Mouse (Mus musculus) MEL (cell line): Measurements from ENCODE around the gene Nr2c1. TPM values are rescaled to one million over a fixed set of nuclear protein-coding genes. Genes with fewer than 3 reads are reported as not detected.
A peak's percentile ranks its signal among the peaks of the same experiment; 100 is the strongest.

ENCODE experiments used
- DNase-seq: peaks from one replicate; pipeline ENCODE4 v3.0.0; 2011; ENCODE audit warnings: low read depth, low spot score
- H3K27ac ChIP-seq: 2 replicates; pipeline ENCODE4 v1.5.1; 2012; ENCODE audit warnings: low read depth, mild to moderate bottlenecking, control low read depth, low read length, moderate library complexity; ENCODE audit not compliant: control insufficient read depth
- H3K27me3 ChIP-seq, 2 experiments: fragments of 150-350 bp in 1 of 2; sonication (generic) in 1 of 2; 2 replicates each; pipeline ENCODE4 v1.6.1; 2012; ENCODE audit warnings: low read length in 2 of 2, mild to moderate bottlenecking in 2 of 2, improper control_type of control experiment in 1 of 2, moderate library complexity in 1 of 2; ENCODE audit not compliant: insufficient read depth in 2 of 2, control insufficient read depth in 1 of 2
- H3K36me3 ChIP-seq, 2 experiments: 2 replicates each; pipeline ENCODE4 v1.6.1; 2012 to 2014; ENCODE audit warnings: low read length in 2 of 2, improper control_type of control experiment in 1 of 2, inconsistent platforms in 1 of 2, mild to moderate bottlenecking in 1 of 2; ENCODE audit not compliant: insufficient read depth in 2 of 2, control insufficient read depth in 1 of 2
- H3K4me1 ChIP-seq, 2 experiments: fragments of 150-350 bp in 1 of 2; sonication (generic) in 1 of 2; 2 replicates each; pipeline ENCODE4 v1.6.1; 2012; ENCODE audit warnings: low read length in 2 of 2, improper control_type of control experiment in 1 of 2, mild to moderate bottlenecking in 1 of 2; ENCODE audit not compliant: insufficient read depth in 2 of 2, control insufficient read depth in 1 of 2
- H3K4me3 ChIP-seq, 2 experiments: fragments of 150-350 bp in 1 of 2; sonication (generic) in 1 of 2; 2 replicates each; pipeline ENCODE4 v1.5.1; 2012; ENCODE audit warnings: low read depth in 2 of 2, low read length in 2 of 2, mild to moderate bottlenecking in 2 of 2, moderate library complexity in 2 of 2, control low read depth in 1 of 2, improper control_type of control experiment in 1 of 2; ENCODE audit not compliant: control insufficient read depth in 1 of 2, insufficient read depth in 1 of 2
- H3K79me2 ChIP-seq: 2 replicates; pipeline ENCODE4 v1.6.1; 2012; ENCODE audit warnings: mild to moderate bottlenecking, low read length, moderate library complexity; ENCODE audit not compliant: control insufficient read depth, poor library complexity, insufficient read depth
- H3K9ac ChIP-seq: 2 replicates; pipeline ENCODE4 v1.6.1; 2012; ENCODE audit warnings: low read depth, mild to moderate bottlenecking, control low read depth, low read length, moderate library complexity; ENCODE audit not compliant: control insufficient read depth, poor library complexity, severe bottlenecking
- H3K9me3 ChIP-seq: fragments of 150-350 bp; sonication (generic); replicated peaks from 2 replicates; pipeline ENCODE4 v1.6.1; 2012; ENCODE audit warnings: mild to moderate bottlenecking, low read length, improper control_type of control experiment, moderate library complexity; ENCODE audit not compliant: insufficient read depth
- BHLHE40 ChIP-seq: IDR thresholded peaks from 2 replicates; pipeline ENCODE4 v1.6.1; 2012; ENCODE audit warnings: low read depth, mild to moderate bottlenecking, inconsistent platforms, low read length, improper control_type of control experiment, borderline replicate concordance
- CHD1 ChIP-seq: IDR thresholded peaks from 2 replicates; pipeline ENCODE4 v1.6.1; 2012; ENCODE audit warnings: low read depth, mild to moderate bottlenecking, inconsistent platforms, low read length, improper control_type of control experiment
- CTCF ChIP-seq, 3 experiments: IDR thresholded peaks in 2 of 3; conservative IDR thresholded peaks in 1 of 3; 2 replicates each; pipeline ENCODE4 v1.5.1; 2011 to 2012; ENCODE audit warnings: low read length in 3 of 3, low read depth in 2 of 3, mild to moderate bottlenecking in 2 of 3, improper control_type of control experiment in 1 of 3, inconsistent platforms in 1 of 3, mixed read lengths in 1 of 3, moderate library complexity in 1 of 3; ENCODE audit not compliant: control insufficient read depth in 1 of 3, insufficient read depth in 1 of 3, poor library complexity in 1 of 3, severe bottlenecking in 1 of 3
- EP300 ChIP-seq, 2 experiments: IDR thresholded peaks; 2 replicates each; pipeline ENCODE4 v1.6.1; 2011; ENCODE audit warnings: improper control_type of control experiment in 2 of 2, low read length in 2 of 2, low read depth in 1 of 2, mild to moderate bottlenecking in 1 of 2
- ETS1 ChIP-seq: IDR thresholded peaks from 2 replicates; pipeline ENCODE4 v1.6.1; 2012; ENCODE audit warnings: low read depth, mild to moderate bottlenecking, inconsistent platforms, low read length, improper control_type of control experiment, moderate library complexity
- GATA1 ChIP-seq: IDR thresholded peaks from 2 replicates; pipeline ENCODE4 v1.6.1; 2011; ENCODE audit warnings: low read depth, low read length, improper control_type of control experiment
- HCFC1 ChIP-seq: IDR thresholded peaks from 2 replicates; pipeline ENCODE4 v1.6.1; 2012; ENCODE audit warnings: low read depth, mild to moderate bottlenecking, inconsistent platforms, low read length, improper control_type of control experiment, moderate library complexity
- MAX ChIP-seq: IDR thresholded peaks from 2 replicates; pipeline ENCODE4 v1.6.1; 2011; ENCODE audit warnings: low read length, improper control_type of control experiment
- MYB ChIP-seq: IDR thresholded peaks from 2 replicates; pipeline ENCODE4 v1.6.1; 2011; ENCODE audit warnings: mild to moderate bottlenecking, low read depth, low read length, improper control_type of control experiment
- MYC ChIP-seq: IDR thresholded peaks from 2 replicates; pipeline ENCODE4 v1.6.1; 2011; ENCODE audit warnings: low read depth, mild to moderate bottlenecking, low read length, improper control_type of control experiment, moderate library complexity
- NELFE ChIP-seq: IDR thresholded peaks from 2 replicates; pipeline ENCODE4 v1.6.1; 2011; ENCODE audit warnings: low read depth, low read length, improper control_type of control experiment
- NRF1 ChIP-seq: IDR thresholded peaks from 2 replicates; pipeline ENCODE4 v1.6.1; 2014; ENCODE audit warnings: low read depth, mild to moderate bottlenecking, inconsistent platforms, low read length, improper control_type of control experiment, moderate library complexity; ENCODE audit not compliant: poor library complexity, insufficient read depth, severe bottlenecking
- POLR2AphosphoS2 ChIP-seq: IDR thresholded peaks from 2 replicates; pipeline ENCODE4 v1.6.1; 2011; ENCODE audit warnings: low read length, improper control_type of control experiment
- POLR2AphosphoS5 ChIP-seq: IDR thresholded peaks from 2 replicates; pipeline ENCODE4 v1.6.1; 2012; ENCODE audit warnings: low read depth, borderline replicate concordance, mild to moderate bottlenecking, inconsistent platforms, low read length, moderate library complexity, mixed read lengths
- RAD21 ChIP-seq: IDR thresholded peaks from 2 replicates; pipeline ENCODE4 v1.6.1; 2011; ENCODE audit warnings: mild to moderate bottlenecking, low read depth, low read length, improper control_type of control experiment
- SIN3A ChIP-seq: IDR thresholded peaks from 2 replicates; pipeline ENCODE4 v1.6.1; 2012; ENCODE audit warnings: low read length, improper control_type of control experiment, inconsistent platforms
- SMC3 ChIP-seq: IDR thresholded peaks from 2 replicates; pipeline ENCODE4 v1.6.1; 2011; ENCODE audit warnings: low read depth, low read length, improper control_type of control experiment
- UBTF ChIP-seq: IDR thresholded peaks from 2 replicates; pipeline ENCODE4 v1.6.1; 2012; ENCODE audit warnings: low read depth, mild to moderate bottlenecking, inconsistent platforms, low read length, improper control_type of control experiment, moderate library complexity, borderline replicate concordance; ENCODE audit not compliant: insufficient read depth
- ZC3H11A ChIP-seq: IDR thresholded peaks from 2 replicates; pipeline ENCODE4 v1.6.1; 2012; ENCODE audit warnings: low read depth, mild to moderate bottlenecking, inconsistent platforms, low read length, improper control_type of control experiment
- ZMIZ1 ChIP-seq: IDR thresholded peaks from 2 replicates; pipeline ENCODE4 v1.6.1; 2012; ENCODE audit warnings: low read depth, mild to moderate bottlenecking, inconsistent platforms, low read length, improper control_type of control experiment, moderate library complexity
- polyA plus RNA-seq, 2 experiments: library from polyadenylated mRNA; stranded (reverse) in 1 of 2; unstranded in 1 of 2; fragments of >175 nt in 1 of 2; fragments of >200 nt in 1 of 2; gene quantifications; 2 replicates each; pipeline versions ENCODE4 v1.2.1 to v1.2.4; 2012; ENCODE audit warnings: low replicate concordance in 2 of 2, low read depth in 1 of 2; ENCODE audit not compliant: insufficient read length in 2 of 2, insufficient read depth in 1 of 2, missing spikeins in 1 of 2
- total RNA-seq: library from RNA; depleted of rRNA; stranded (reverse); fragments of 300-350 nt; gene quantifications from 2 replicates; pipeline ENCODE4 v1.2.3, GENCODE M21; 2012

Gene Nr2c1
- total and polyA plus RNA-seq, 3 experiments = 3.3 to 5.7 TPM; not detected in 1

- peak; percentile 74 for DNase-seq
- Histone ChIP-seq H3K27ac (no peak overlapping the region), H3K9ac (no peak overlapping the region), H3K27me3 (no peaks in the 10 kb centered on the region), H3K36me3 (peaks cover 0 to 2% of the 10 kb centered on the region in 2 experiments; a peak in 2 of 4 replicates), H3K79me2 (no peaks in the 10 kb centered on the region), H3K9me3 (no peaks in the 10 kb centered on the region), H3K4me3 (no peak overlapping the region), H3K4me1 (peaks cover 0 to 2% of the 10 kb centered on the region in 2 experiments; a peak in 1 of 4 replicates)
- TF ChIP-seq POLR2AphosphoS5 (no peak), CTCF (IDR thresholded peaks at IDR 0.05 in 2 of 3, conservative IDR thresholded peaks at IDR 0.05 in 1 of 3; ENCODE audit: control insufficient read depth in 1 of 3, insufficient read depth in 1 of 3, low read depth in 2 of 3, low read length in 3 of 3, poor library complexity in 1 of 3, severe bottlenecking in 1 of 3) (peak; percentile 17 to 60 (median 18); a peak in 3 of 6 replicates), ETS1 (no peak), ZC3H11A (peak; percentile 21; the same call in 1 of the 2 replicates), BHLHE40 (no peak), ZMIZ1 (no peak), MYC (no peak), RAD21 (peak; percentile 42), SMC3 (peak; percentile 71), MAX (no peak)
These were observed 77.4 kb downstream of the Nr2c1 start for GRCm38 (mm10) chr10:94225026-94225750.

GRCm38 (mm10) chr10:94230172-94230981 is 82.6 kb downstream of the Nr2c1 start:
- Histone ChIP-seq H3K36me3 (no peaks in the 10 kb centered on the region), H3K27ac (no peak overlapping the region), H3K27me3 (no peaks in the 10 kb centered on the region; a peak in 1 of 4 replicates), H3K4me3 (no peak overlapping the region), H3K4me1 (0 out of 4 replicates have a peak, but pooled peaks cover 0 to 4% of the 10 kb centered on the region in 2 experiments), H3K9me3 (no peaks in the 10 kb centered on the region), H3K9ac (no peak overlapping the region), H3K79me2 (no peaks in the 10 kb centered on the region)
- no peak for DNase-seq
- no peak for TF ChIP-seq CHD1
- no peak for TF ChIP-seq RAD21
- no peak for TF ChIP-seq NRF1
- no peak for TF ChIP-seq MYC
- TF ChIP-seq GATA1 = no peak
- no peak for TF ChIP-seq MYB
- no peak for TF ChIP-seq POLR2AphosphoS2
- TF ChIP-seq HCFC1 = no peak
- no peak for TF ChIP-seq CTCF (IDR thresholded peaks at IDR 0.05 in 2 of 3, conservative IDR thresholded peaks at IDR 0.05 in 1 of 3; ENCODE audit: control insufficient read depth in 1 of 3, insufficient read depth in 1 of 3, low read depth in 2 of 3, low read length in 3 of 3, poor library complexity in 1 of 3, severe bottlenecking in 1 of 3)
- TF ChIP-seq SMC3 = no peak
- no peak for TF ChIP-seq NELFE
- no peak for TF ChIP-seq UBTF
- no peak for TF ChIP-seq MAX
- TF ChIP-seq EP300 (IDR thresholded peaks at IDR 0.05; ENCODE audit: low read depth in 1 of 2, low read length in 2 of 2) = no peak
- no peak for TF ChIP-seq SIN3A
